Mouse (Mus musculus): ENCODE data around the gene Carmil3.

GRCm38 (mm10) chr14:55496761-55497448 lies 6.5 kb downstream of the Carmil3 start:
- TF ChIP-seq POLR2A (IDR thresholded peaks at IDR 0.05; ENCODE audit: insufficient read length, low read depth) (no peak), REST (IDR thresholded peaks at IDR 0.05; ENCODE audit: insufficient read depth, insufficient read length) (no peak), E2F4 (IDR thresholded peaks at IDR 0.05; ENCODE audit: insufficient read depth) (no peak), MYOG (IDR thresholded peaks at IDR 0.05; ENCODE audit: control insufficient read depth in 1 of 3, insufficient read depth in 1 of 3, insufficient read length in 2 of 3, low read depth in 2 of 3) (no peak), MAX (IDR thresholded peaks at IDR 0.05; ENCODE audit: low read depth) (no peak), USF1 (IDR thresholded peaks at IDR 0.05; ENCODE audit: low read depth) (no peak), CEBPB (IDR thresholded peaks at IDR 0.05; ENCODE audit: insufficient read depth, poor library complexity, severe bottlenecking) (no peak), MYOD1 (IDR thresholded peaks at IDR 0.05; ENCODE audit: control insufficient read depth in 1 of 3, insufficient read length in 2 of 3, low read depth in 2 of 3) (no peak), POLR2AphosphoS2 (IDR thresholded peaks at IDR 0.05; ENCODE audit: insufficient read length, low read depth) (no peak), TCF3 (IDR thresholded peaks at IDR 0.05; ENCODE audit: insufficient read length, low read depth) (no peak), TCF12 (IDR thresholded peaks at IDR 0.05; ENCODE audit: insufficient read depth, poor library complexity, severe bottlenecking) (no peak), SRF (IDR thresholded peaks at IDR 0.05; ENCODE audit: control insufficient read depth, insufficient read length, low read depth) (no peak)

Measured in myocyte (in vitro differentiated cells).